Mouse (Mus musculus) limb, embryonic 12.5 days (tissue): ENCODE data around the gene 2310022B05Rik. TPM values are rescaled to one million over a fixed set of nuclear protein-coding genes. Genes with fewer than 3 reads are reported as not detected.

Source experiments
- ATAC-seq: fragments of 200-750 bp; cut with Nextera tagmentation; 2 replicates; pipeline ENCODE4 v1.8.0; 2017; ENCODE audit warnings: low read depth, moderate TSS enrichment; ENCODE audit not compliant: insufficient number of reproducible peaks, insufficient read depth, low FRiP score, low TSS enrichment
- H3K27ac ChIP-seq: fragments of 300-500 bp; sonication (generic); 2 replicates; pipeline ENCODE4 v1.5.1; 2016; ENCODE audit warnings: mild to moderate bottlenecking, moderate library complexity
- H3K27me3 ChIP-seq: fragments of 300-500 bp; sonication (generic); 2 replicates; pipeline ENCODE4 v1.6.1; 2016; ENCODE audit warnings: mild to moderate bottlenecking, moderate library complexity
- H3K36me3 ChIP-seq: fragments of 300-500 bp; sonication (generic); 2 replicates; pipeline ENCODE4 v1.6.1; 2016; ENCODE audit warnings: mild to moderate bottlenecking, moderate library complexity
- H3K4me1 ChIP-seq: fragments of 300-500 bp; sonication (generic); replicated peaks from 2 replicates; pipeline ENCODE4 v1.6.1; 2016
- H3K4me2 ChIP-seq: fragments of 300-500 bp; sonication (generic); 2 replicates; pipeline ENCODE4 v1.6.1; 2016; ENCODE audit warnings: mild to moderate bottlenecking, moderate library complexity
- H3K4me3 ChIP-seq: fragments of 300-500 bp; sonication (generic); replicated peaks from 2 replicates; pipeline ENCODE4 v1.5.1; 2016; ENCODE audit warnings: mild to moderate bottlenecking
- H3K9ac ChIP-seq: fragments of 300-500 bp; sonication (generic); replicated peaks from 2 replicates; pipeline ENCODE4 v1.6.1; 2016; ENCODE audit warnings: mild to moderate bottlenecking, moderate library complexity
- H3K9me3 ChIP-seq: fragments of 300-500 bp; sonication (generic); 2 replicates; pipeline ENCODE4 v1.6.1; 2016; ENCODE audit warnings: mild to moderate bottlenecking, moderate library complexity
- WGBS: fragments of 180-500 bp; shearing (Covaris S2); methylation state at CpG from one replicate; pipeline ENCODE4 v1.1.7; 2016; 5-methylcytosine and 5-hydroxymethylcytosine counted together
- polyA plus RNA-seq: library from polyadenylated mRNA; unstranded; fragments of >200 nt; fragmentation: Nextera tagmentation; extraction: Ambion mirVana; gene quantifications from 2 replicates; pipeline ENCODE4 v1.2.1, GENCODE M21; 2016

Gene 2310022B05Rik
- polyA plus RNA-seq, 1 experiment from 2014 or later: 29.1 TPM

DNA sequence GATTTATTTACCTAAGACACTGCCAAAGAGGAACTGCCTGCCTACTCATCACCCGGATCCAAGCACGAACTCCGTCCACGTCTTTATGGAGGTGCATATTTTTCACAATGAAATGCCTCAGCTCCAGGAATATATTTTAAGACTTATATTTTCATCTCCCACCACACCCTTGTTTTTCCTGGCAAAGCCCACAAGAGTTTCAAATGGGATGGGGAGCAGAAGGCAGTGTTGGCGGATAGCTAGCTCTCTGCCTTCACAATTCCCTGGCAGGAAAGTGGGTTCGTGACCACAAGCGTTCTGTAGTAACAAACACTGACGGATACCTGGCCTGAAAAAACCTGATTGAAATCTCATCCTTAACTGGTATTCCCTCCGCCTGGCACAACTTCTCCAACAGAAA, 1.4 kb downstream of the 2310022B05Rik start:
- peaks cover 13% of the 10 kb centered on the region; the same call in 1 of the 2 replicates for H3K36me3 ChIP-seq
- WGBS: 47% methylated on average over 9 of the region's 9 CpGs
- peak overlapping the region; percentile 89 for H3K4me3 ChIP-seq
- H3K4me1 ChIP-seq: peaks cover 42% of the 10 kb centered on the region
- H3K4me2 ChIP-seq: peak overlapping the region; percentile 84
- H3K27ac ChIP-seq: peak overlapping the region; percentile 87; the same call in 1 of the 2 replicates
- ATAC-seq: no peak
- H3K27me3 ChIP-seq: no peaks in the 10 kb centered on the region
- H3K9me3 ChIP-seq: no peaks in the 10 kb centered on the region
- H3K9ac ChIP-seq: peak overlapping the region; percentile 93

DNA sequence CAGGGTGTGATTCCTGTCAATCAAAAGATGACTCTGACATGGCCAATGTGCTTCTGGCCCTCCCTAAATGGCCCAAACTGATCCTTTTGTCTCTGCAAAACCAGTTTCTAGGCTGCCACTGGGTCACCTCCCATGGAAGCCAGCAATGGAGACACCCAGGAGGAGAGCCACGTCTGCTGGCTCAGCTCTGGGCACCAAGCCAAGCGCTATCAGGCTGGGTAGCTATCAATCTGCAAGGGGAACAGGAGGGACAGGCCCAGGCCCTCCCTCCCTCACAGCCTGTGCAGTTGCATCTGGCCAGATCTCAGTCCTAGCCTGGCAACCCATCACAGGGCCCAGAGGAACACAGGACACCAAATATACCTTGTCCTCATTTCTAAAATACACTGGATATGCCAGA, 4.8 kb downstream of the 2310022B05Rik start:
- H3K27ac ChIP-seq: no peak overlapping the region
- no peak for ATAC-seq
- H3K27me3 ChIP-seq: no peaks in the 10 kb centered on the region
- WGBS: 58% methylated on average over 2 of the region's 2 CpGs
- no peak overlapping the region for H3K4me3 ChIP-seq
- no peak overlapping the region for H3K4me2 ChIP-seq
- no peak overlapping the region for H3K9ac ChIP-seq
- H3K9me3 ChIP-seq: no peaks in the 10 kb centered on the region
- peaks cover 63% of the 10 kb centered on the region for H3K4me1 ChIP-seq
- peaks cover 29% of the 10 kb centered on the region; the same call in 1 of the 2 replicates for H3K36me3 ChIP-seq

DNA sequence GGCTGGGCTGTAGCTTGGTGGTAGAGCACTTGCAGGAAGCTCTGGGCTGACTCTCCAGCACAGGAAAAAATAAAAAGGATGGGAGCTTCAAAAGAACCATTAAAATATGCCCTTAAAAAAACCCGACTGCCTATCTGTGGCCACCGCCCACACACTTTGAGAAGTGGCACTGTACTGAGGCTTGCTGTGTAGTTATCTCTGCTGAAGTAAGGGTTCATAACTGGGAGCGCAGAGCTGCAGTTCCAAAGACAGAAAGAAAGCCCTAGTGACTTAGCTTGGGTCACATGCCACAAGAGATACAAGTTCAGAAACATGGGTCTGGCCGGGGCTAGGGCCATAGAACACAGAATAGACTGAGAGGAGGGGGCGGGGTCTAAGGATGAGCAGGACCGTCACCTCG, 5.2 kb downstream of the 2310022B05Rik start:
- H3K27me3 ChIP-seq: no peaks in the 10 kb centered on the region
- no peak overlapping the region for H3K27ac ChIP-seq
- H3K36me3 ChIP-seq: peaks cover 30% of the 10 kb centered on the region; the same call in 1 of the 2 replicates
- peaks cover 68% of the 10 kb centered on the region for H3K4me1 ChIP-seq
- no peak for ATAC-seq
- H3K4me3 ChIP-seq: no peak overlapping the region
- no peaks in the 10 kb centered on the region for H3K9me3 ChIP-seq
- 92% methylated on average over 7 of the region's 7 CpGs for WGBS
- H3K9ac ChIP-seq: no peak overlapping the region
- no peak overlapping the region for H3K4me2 ChIP-seq

DNA sequence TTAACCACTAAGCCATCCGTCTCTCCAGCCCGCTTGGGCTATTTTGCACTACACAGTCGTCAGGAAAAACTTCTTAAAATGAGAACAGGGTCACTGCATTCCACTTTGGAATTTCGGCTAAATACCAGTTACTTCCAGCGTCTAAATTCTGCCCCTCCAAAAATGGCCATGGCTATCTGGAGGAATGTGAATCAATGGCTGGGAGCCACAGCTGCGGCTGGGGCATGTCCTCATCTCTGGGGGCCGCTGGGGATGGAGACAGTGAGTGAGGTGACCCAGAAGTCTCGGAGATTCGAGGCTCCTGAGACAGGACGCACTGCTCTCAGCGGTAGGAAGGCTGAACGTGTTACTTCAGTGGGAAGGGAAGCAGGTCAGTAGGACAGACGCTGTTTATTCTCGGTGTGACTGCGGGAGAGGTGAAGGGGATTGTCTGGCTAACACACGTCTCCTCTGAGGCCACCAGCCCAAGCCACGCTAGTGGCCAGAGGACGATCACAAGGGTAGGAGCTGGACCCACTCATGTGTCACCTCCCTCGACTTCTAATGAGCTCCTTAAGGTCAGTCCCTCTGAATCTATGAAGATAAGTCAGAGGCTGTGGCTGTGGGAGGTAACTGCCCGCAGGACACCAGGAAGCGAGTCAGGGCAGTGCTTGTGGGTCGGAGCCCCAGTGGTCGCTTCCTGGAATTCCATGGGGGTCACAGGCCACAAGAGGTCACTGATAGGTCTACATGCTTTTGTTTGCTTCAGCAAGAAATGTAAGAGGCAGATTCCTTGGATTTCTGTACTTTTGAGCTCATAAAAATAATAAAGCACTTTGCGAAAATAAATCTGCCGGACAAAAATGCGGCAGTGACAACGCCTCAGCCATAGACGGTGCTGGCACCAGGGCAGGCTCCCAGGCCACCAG, 9.3 kb downstream of the 2310022B05Rik start:
- ATAC-seq: no peak
- H3K4me2 ChIP-seq: no peak overlapping the region
- H3K4me3 ChIP-seq: no peak overlapping the region
- H3K27ac ChIP-seq: peak overlapping the region; percentile 37; the same call in 1 of the 2 replicates
- no peaks in the 10 kb centered on the region for H3K27me3 ChIP-seq
- H3K9ac ChIP-seq: no peak overlapping the region
- no peaks in the 10 kb centered on the region for H3K9me3 ChIP-seq
- peaks cover 45% of the 10 kb centered on the region for H3K4me1 ChIP-seq
- 55% methylated on average over 28 of the region's 28 CpGs for WGBS
- peaks cover 49% of the 10 kb centered on the region for H3K36me3 ChIP-seq

DNA sequence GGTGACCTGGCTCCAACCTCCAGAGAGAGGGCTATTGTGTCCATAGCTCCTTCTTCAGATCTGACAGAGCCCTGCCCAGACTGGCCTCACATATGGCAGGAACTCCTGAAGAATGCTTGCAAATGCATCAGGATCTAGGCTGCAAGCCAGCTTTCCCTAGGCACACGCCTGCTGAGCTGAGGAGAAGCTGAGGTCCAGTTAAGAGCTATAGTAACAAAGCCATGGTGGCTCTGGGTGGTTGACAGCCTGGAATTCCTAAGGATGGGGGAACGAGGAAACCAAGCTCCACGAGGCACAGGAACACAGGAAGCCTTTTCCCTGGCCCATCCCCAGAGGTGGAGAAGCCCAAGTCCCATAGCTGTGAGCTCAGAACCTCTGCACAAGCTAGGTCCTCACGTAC, 10.6 kb downstream of the 2310022B05Rik start:
- H3K9ac ChIP-seq: peak overlapping the region; percentile 23; the same call in 1 of the 2 replicates
- peak overlapping the region; percentile 67 for H3K27ac ChIP-seq
- 34% methylated on average over 4 of the region's 4 CpGs for WGBS
- peaks cover 49% of the 10 kb centered on the region for H3K36me3 ChIP-seq
- no peaks in the 10 kb centered on the region for H3K9me3 ChIP-seq
- H3K4me3 ChIP-seq: no peak overlapping the region
- no peak for ATAC-seq
- no peaks in the 10 kb centered on the region for H3K27me3 ChIP-seq
- peaks cover 44% of the 10 kb centered on the region for H3K4me1 ChIP-seq
- no peak overlapping the region; the same call in 1 of the 2 replicates for H3K4me2 ChIP-seq

DNA sequence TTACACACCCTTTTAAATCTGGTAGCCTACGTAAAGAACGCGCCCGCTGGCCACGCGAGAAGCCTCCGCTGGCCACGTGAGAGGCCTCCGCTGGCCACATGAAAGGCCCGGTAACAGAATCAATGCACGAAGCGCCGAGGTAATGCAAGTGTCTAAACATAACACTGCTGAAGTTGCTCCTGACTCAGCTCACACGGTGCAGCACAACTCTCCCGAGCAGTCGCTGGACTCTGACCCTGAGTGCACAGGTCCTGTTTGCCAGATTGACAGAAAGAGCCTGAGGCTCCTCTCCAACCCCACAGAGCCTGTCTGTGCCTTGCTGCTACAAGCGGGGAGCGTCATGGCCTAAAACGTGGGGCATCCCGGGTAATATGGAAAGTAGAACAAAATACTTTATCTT, 11.4 kb downstream of the 2310022B05Rik start:
- Histone ChIP-seq H3K27ac (no peak overlapping the region), H3K9ac (no peak overlapping the region), H3K36me3 (peaks cover 42% of the 10 kb centered on the region), H3K4me2 (no peak overlapping the region), H3K27me3 (no peaks in the 10 kb centered on the region), H3K4me1 (peaks cover 44% of the 10 kb centered on the region), H3K4me3 (no peak overlapping the region), H3K9me3 (no peaks in the 10 kb centered on the region)
- WGBS: 90% methylated on average over 20 of the region's 20 CpGs
- no peak for ATAC-seq

DNA sequence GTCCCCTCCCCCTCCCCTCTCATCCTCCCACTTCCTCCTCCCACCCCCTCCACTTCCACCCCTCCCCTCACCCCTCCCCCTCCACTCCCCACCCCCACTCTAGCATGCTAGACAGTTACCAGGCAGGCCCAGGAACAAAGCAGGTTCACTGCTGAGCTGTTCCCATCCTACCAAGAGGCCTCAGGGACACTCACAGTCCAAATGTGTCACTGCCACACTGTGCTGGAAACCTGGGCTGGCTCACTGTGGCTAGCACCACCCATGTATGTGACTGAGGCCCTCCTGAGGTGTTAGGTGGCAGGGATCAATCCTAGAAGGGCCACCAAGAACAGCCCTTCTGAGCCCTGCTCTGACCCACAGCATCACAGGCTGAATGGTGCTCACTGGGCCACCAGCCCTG, 14.9 kb downstream of the 2310022B05Rik start:
- H3K4me3 ChIP-seq: no peak overlapping the region
- H3K9ac ChIP-seq: no peak overlapping the region
- H3K4me2 ChIP-seq: no peak overlapping the region
- no peak overlapping the region for H3K27ac ChIP-seq
- H3K36me3 ChIP-seq: peaks cover 29% of the 10 kb centered on the region
- no peaks in the 10 kb centered on the region for H3K27me3 ChIP-seq
- H3K9me3 ChIP-seq: no peaks in the 10 kb centered on the region
- H3K4me1 ChIP-seq: peaks cover 35% of the 10 kb centered on the region
- no peak for ATAC-seq

DNA sequence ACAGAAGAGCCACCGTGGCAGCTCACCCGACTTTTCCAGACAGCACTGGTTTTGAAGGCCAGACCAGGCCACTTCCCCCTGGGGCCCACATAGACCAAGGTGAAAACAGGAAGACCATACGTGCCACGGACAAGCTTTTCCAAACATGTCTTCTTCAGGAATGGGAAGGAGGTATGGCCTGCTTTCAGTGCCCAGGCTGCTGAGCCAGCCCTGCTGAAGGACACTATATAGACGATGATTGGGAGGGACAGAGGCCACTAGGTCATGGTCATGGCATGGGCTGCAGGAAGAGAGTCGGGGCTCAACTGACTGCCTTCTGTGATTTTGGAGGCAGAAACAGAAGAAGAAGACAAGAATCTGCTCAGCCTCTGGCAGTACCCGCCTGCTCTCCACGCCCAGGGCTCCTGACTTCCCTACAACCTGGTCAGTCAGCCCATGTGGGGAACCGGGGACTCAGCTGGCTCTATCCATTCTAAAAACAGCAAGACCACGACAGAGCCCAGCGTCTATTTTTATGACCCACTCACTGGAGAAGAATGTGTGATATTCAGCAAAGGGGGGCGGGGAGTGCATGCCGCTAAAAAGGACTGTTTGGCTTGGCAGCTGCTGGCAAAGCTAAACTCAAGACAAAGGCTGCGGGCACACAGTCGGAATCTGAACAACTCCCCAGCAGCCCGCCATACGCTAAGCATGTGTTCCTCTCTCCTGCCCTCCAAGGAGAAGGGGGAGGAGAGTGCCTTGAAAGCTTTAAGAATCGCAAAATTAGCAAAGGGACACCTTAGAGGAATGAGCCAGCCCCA, 19.4 kb downstream of the 2310022B05Rik start:
- H3K9me3 ChIP-seq: no peaks in the 10 kb centered on the region
- peak; percentile 58 for ATAC-seq
- H3K27ac ChIP-seq: peak overlapping the region; percentile 84
- peaks cover 32% of the 10 kb centered on the region for H3K36me3 ChIP-seq
- no peak overlapping the region for H3K4me3 ChIP-seq
- H3K9ac ChIP-seq: no peak overlapping the region
- H3K4me2 ChIP-seq: peak overlapping the region; percentile 31
- WGBS: 47% methylated on average over 18 of the region's 18 CpGs
- peaks cover 28% of the 10 kb centered on the region for H3K4me1 ChIP-seq
- H3K27me3 ChIP-seq: no peaks in the 10 kb centered on the region

DNA sequence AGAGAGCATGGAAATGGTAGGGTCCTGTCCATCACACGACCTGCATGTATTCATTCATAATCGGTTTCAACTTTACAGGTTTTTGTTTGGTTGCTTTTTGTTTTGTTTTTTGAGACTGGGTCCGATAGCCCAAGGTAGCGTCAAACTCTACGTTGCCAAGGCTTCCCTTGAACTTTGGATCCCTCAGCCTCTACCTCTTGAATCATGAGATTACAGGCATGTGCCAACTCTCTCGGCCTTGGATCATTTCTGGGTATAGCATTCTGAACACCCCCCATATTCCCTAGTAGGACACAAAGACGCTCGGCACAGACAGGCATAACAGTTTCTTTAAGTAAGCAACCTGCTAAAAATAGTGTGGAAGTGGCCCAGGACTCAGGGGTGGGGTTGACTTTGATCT, 21.6 kb downstream of the 2310022B05Rik start:
- H3K27ac ChIP-seq: no peak overlapping the region
- H3K4me2 ChIP-seq: no peak overlapping the region
- H3K27me3 ChIP-seq: no peaks in the 10 kb centered on the region
- no peaks in the 10 kb centered on the region for H3K9me3 ChIP-seq
- peaks cover 53% of the 10 kb centered on the region for H3K36me3 ChIP-seq
- no peak overlapping the region for H3K9ac ChIP-seq
- no peak for ATAC-seq
- H3K4me1 ChIP-seq: peaks cover 23% of the 10 kb centered on the region
- no peak overlapping the region for H3K4me3 ChIP-seq
- WGBS: 97% methylated on average over 8 of the region's 8 CpGs

DNA sequence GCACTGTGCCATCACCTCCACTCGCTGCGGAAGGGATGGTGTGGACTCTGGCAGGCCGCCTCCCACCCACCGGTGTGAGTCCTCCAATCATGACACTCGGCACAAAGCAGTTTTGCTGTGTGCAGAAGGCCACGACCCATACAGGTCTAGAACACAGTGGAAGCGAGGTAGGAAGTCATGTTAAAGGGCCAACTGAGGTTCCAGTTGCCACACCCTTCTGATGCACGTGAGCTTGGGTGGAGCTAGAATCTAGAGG, 28.0 kb downstream of the 2310022B05Rik start:
- H3K9ac ChIP-seq: no peak overlapping the region
- H3K27ac ChIP-seq: no peak overlapping the region
- H3K36me3 ChIP-seq: peaks cover 55% of the 10 kb centered on the region
- H3K27me3 ChIP-seq: no peaks in the 10 kb centered on the region
- no peak overlapping the region for H3K4me2 ChIP-seq
- ATAC-seq: no peak
- H3K4me1 ChIP-seq: no peaks in the 10 kb centered on the region
- H3K4me3 ChIP-seq: no peak overlapping the region
- H3K9me3 ChIP-seq: no peaks in the 10 kb centered on the region
- 85% methylated on average over 8 of the region's 8 CpGs for WGBS

DNA sequence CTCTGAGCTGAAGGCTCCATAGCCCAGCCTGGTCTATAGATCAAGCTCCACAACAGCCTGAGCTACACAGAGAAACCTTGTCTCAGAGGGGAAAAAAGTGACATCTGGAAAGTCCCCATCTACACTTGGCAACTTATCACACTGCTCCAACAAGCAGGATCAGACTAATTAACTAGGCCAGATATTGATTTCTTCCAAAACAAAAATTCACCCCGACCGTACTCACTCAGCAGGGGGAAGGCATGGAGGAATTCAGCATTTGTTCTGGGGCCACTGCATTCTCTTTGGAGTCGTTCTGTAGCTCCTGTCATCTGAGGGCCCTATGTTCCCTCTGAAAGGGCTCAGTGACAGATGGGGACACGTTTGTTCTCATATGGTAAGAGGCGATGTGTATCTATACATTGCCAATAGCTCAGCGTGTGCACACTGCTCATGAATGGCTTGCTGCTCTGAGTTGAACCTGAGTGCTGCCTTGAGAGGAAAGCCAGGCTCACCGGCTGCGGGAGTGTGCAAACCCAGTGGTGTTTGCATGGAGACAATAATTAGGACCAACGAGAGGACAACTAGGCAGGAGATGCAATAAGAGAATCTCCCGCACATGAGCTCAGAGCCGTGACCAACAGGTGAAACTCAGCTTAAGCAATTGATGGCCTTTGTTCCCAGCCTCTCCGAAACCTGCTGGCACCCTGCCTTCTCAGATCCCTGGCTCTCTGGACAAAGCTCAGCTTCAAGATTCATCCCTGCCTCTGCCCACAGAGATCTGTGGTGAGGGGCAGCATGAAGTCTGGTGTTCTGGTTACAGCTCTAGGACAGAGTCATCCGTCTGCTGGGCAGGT, 28.5 kb downstream of the 2310022B05Rik start:
- Histone ChIP-seq H3K9me3 (no peaks in the 10 kb centered on the region), H3K9ac (no peak overlapping the region), H3K4me2 (no peak overlapping the region), H3K27ac (no peak overlapping the region), H3K4me3 (no peak overlapping the region), H3K36me3 (peaks cover 51% of the 10 kb centered on the region), H3K4me1 (no peaks in the 10 kb centered on the region), H3K27me3 (no peaks in the 10 kb centered on the region)
- no peak for ATAC-seq
- 89% methylated on average over 13 of the region's 13 CpGs for WGBS
